Comparison of ENCODE assay signal across 28 mouse cellular contexts in the genomic region with DNA sequence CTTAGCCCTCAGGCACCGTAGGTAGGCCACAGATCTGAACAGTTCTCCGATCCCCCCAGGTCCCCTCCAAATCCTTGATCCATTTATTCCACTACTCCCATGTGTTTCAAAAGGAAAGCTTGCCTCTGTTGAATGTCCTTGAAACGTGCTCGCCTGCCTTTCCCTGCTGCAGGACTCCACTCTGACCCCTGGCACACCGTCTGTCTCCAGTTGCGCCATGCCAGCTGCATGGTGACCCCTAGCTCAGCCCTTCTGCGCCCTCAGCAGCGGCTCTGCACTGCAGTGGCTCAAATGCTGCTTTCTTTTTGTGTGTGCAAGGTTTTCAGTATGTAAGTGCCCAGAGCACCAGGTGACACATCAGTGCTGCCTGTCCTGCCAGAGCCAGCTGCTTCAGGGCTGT. TPM values are rescaled to one million over a fixed set of nuclear protein-coding genes. Genes with fewer than 3 reads are reported as not detected.
A peak's percentile ranks its signal among the peaks of the same experiment; 100 is the strongest.
DNase-seq lines count a peak whose midpoint lies in the region; ATAC-seq lines count a peak whose summit lies in the region.
"Had no signal": no experiment of that assay in that cellular context is flagged by ENCODE, and none has a peak within 500 bp of the region (broad histone marks: within the 10 kb centered on the region; RNA-seq: fewer than 3 reads in every experiment).

No protein-coding gene starts in this region.

- H3K36me3 ChIP-seq in kidney, embryonic 14.5 days (ENCODE audit: control insufficient read depth, insufficient read depth, low read length): peaks cover 65% of the 10 kb centered on the region

- ATAC-seq in kidney, embryonic 14.5 days (ENCODE audit: low FRiP score, low TSS enrichment): no peak
- ATAC-seq: forebrain, embryonic 15.5 days; Patski had no signal

- no peak overlapping the region for H3K4me3 ChIP-seq in kidney, embryonic 14.5 days (ENCODE audit: low read length)
- H3K4me3 ChIP-seq: embryonic facial prominence, embryonic 13.5 days; erythroblast, embryonic 14.5 days; forebrain, embryonic 12.5 days; forebrain, embryonic 15.5 days; heart, embryonic 12.5 days; heart, embryonic 15.5 days; hindbrain, embryonic 10.5 days had no signal

- 87% methylated on average over 8 of the region's 8 CpGs for whole genome bisulfite sequencing in kidney, embryonic 14.5 days

- H3K4me1 ChIP-seq in kidney, embryonic 14.5 days (ENCODE audit: control insufficient read depth, insufficient read depth, low read length): no peaks in the 10 kb centered on the region
- H3K4me1 ChIP-seq: embryonic facial prominence, embryonic 13.5 days; forebrain, embryonic 12.5 days; forebrain, embryonic 15.5 days; hindbrain, embryonic 10.5 days had no signal

- no peak overlapping the region for H3K4me2 ChIP-seq in kidney, embryonic 14.5 days (replicated peaks; ENCODE audit: low read depth, low read length)
- H3K4me2 ChIP-seq: embryonic facial prominence, embryonic 13.5 days; forebrain, embryonic 12.5 days; forebrain, embryonic 15.5 days; heart, embryonic 12.5 days; heart, embryonic 15.5 days; hindbrain, embryonic 14.5 days had no signal

- no peaks in the 10 kb centered on the region for H3K27me3 ChIP-seq in kidney, embryonic 14.5 days (ENCODE audit: control insufficient read depth, insufficient read depth, low read length)
- H3K27me3 ChIP-seq: CH12.LX; embryonic facial prominence, embryonic 13.5 days; forebrain, embryonic 12.5 days; forebrain, embryonic 15.5 days; heart, embryonic 12.5 days; heart, embryonic 15.5 days; Patski had no signal

- DNase-seq in adrenal gland, postnatal 14 days: peak; percentile 49
- DNase-seq in adrenal gland, postnatal 4 days (ENCODE audit: low spot score in 2 of 2): no peak
- DNase-seq in kidney, adult 18-20 months: peak; percentile 19
- peak; percentile 24 for DNase-seq in kidney, postnatal 14 days
- no peak for DNase-seq in kidney, postnatal 4 days
- peak; percentile 30 to 55 for DNase-seq in kidney, postnatal 25 days
- DNase-seq: adrenal gland, adult 2 months; B cell, adult 2 months; cerebellum, adult 11 months; cerebellum, adult 2 months; cerebellum, adult 9-11 months; cerebellum, postnatal 25 days; gastrocnemius, postnatal 25 days; heart, adult 18-20 months; heart, postnatal 10 days; heart, postnatal 36 days had no signal

- H3K9ac ChIP-seq in kidney, embryonic 14.5 days (ENCODE audit: low read depth, low read length): no peak overlapping the region
- H3K9ac ChIP-seq: embryonic facial prominence, embryonic 13.5 days; forebrain, embryonic 12.5 days; forebrain, embryonic 15.5 days; heart, embryonic 12.5 days; heart, embryonic 15.5 days; hindbrain, embryonic 14.5 days had no signal

- no peaks in the 10 kb centered on the region for H3K9me3 ChIP-seq in kidney, embryonic 14.5 days (ENCODE audit: control insufficient read depth, low read length)
- H3K9me3 ChIP-seq: embryonic facial prominence, embryonic 13.5 days; forebrain, embryonic 12.5 days; forebrain, embryonic 15.5 days; G1E; heart, embryonic 12.5 days; heart, embryonic 15.5 days; hindbrain, embryonic 10.5 days had no signal

- H3K27ac ChIP-seq in kidney, embryonic 14.5 days (ENCODE audit: low read depth, low read length): no peak overlapping the region
- H3K27ac ChIP-seq: embryonic facial prominence, embryonic 13.5 days; forebrain, embryonic 12.5 days; forebrain, embryonic 15.5 days; heart, embryonic 15.5 days; hindbrain, embryonic 10.5 days; hindbrain, embryonic 14.5 days had no signal

RNA-seq across cellular contexts. Expression of a gene that starts 34.1 kb away (rescaled TPM):
- 21.4 and 22.1 TPM in 2 replicates for total RNA-seq in adrenal gland, postnatal 14 days (2021)
- total RNA-seq in adrenal gland, postnatal 4 days (2021): 10 to 100 TPM; 22.0 to 26.7 TPM
- polyA plus RNA-seq in kidney, embryonic 14.5 days (2014; fragmentation: Nextera tagmentation; extraction: Ambion mirVana): 27.1 and 44.0 TPM in 2 replicates

RNA-seq across cellular contexts. Expression of a gene that starts 38.4 kb away (rescaled TPM):
- total RNA-seq in adrenal gland, postnatal 14 days (2021): 5.6 and 49.1 TPM in 2 replicates
- total RNA-seq in adrenal gland, postnatal 4 days (2021): 10 to 100 TPM; 10.2 to 28.5 TPM
- polyA plus RNA-seq in kidney, embryonic 14.5 days (2014; fragmentation: Nextera tagmentation; extraction: Ambion mirVana): 2.1 and 2.7 TPM in 2 replicates
- polyA plus RNA-seq: G1E had no signal

Comparison
In these comparisons a context has a peak if more than half of its experiments do, and no peak if none do; other contexts are left out.
1. DNase-seq: peak in adrenal gland, postnatal 14 days (single experiment), kidney, adult 18-20 months (single experiment), kidney, postnatal 14 days (single experiment) and kidney, postnatal 25 days (2 of 2); none in adrenal gland, postnatal 4 days (0 of 2) and kidney, postnatal 4 days (0 of 2).